16 mouse cellular contexts compared by ENCODE assay signal in genomic region chr17:9903313-9903712, GRCm38 (mm10).
DNase-seq lines count a peak whose midpoint lies in the region; ATAC-seq and TF ChIP-seq lines count a peak whose summit lies in the region.
"Had no signal": no experiment of that assay in that cellular context is flagged by ENCODE, and none has a peak within 500 bp of the region (broad histone marks: within the 10 kb centered on the region; RNA-seq: fewer than 3 reads in every experiment).

No protein-coding gene starts in this region.

- no peak overlapping the region for H3K9ac ChIP-seq in kidney, postnatal 0 days (ENCODE audit: low read depth, low read length)
- no peak overlapping the region for H3K9ac ChIP-seq in hindbrain, embryonic 12.5 days
- no peak overlapping the region for H3K9ac ChIP-seq in midbrain, embryonic 16.5 days (ENCODE audit: low read depth, low read length)
- H3K9ac ChIP-seq: limb, embryonic 15.5 days had no signal

- no peaks in the 10 kb centered on the region for H3K27me3 ChIP-seq in kidney, postnatal 0 days (ENCODE audit: insufficient read depth, low read length)
- H3K27me3 ChIP-seq in hindbrain, embryonic 12.5 days, result no peaks in the 10 kb centered on the region
- H3K27me3 ChIP-seq in midbrain, embryonic 16.5 days (ENCODE audit: control insufficient read depth, insufficient read depth, low read depth, low read length), result no peaks in the 10 kb centered on the region
- H3K27me3 ChIP-seq: limb, embryonic 15.5 days had no signal

- WGBS in kidney, postnatal 0 days, result 45% methylated on average over 4 of the region's 4 CpGs
- WGBS in hindbrain, embryonic 12.5 days, result 43% methylated on average over 4 of the region's 4 CpGs
- 40% methylated on average over 4 of the region's 4 CpGs for WGBS in midbrain, embryonic 16.5 days

- H3K4me3 ChIP-seq in kidney, postnatal 0 days (replicated peaks; ENCODE audit: low read depth, low read length), result no peak overlapping the region
- no peak overlapping the region for H3K4me3 ChIP-seq in hindbrain, embryonic 12.5 days
- H3K4me3 ChIP-seq in midbrain, embryonic 16.5 days (ENCODE audit: low read depth, low read length), result no peak overlapping the region
- H3K4me3 ChIP-seq: erythroblast, embryonic 14.5 days; limb, embryonic 15.5 days had no signal

- TF ChIP-seq CTCF in kidney, postnatal 0 days (IDR thresholded peaks at IDR 0.05; ENCODE audit: low read depth), result no peak

- H3K4me2 ChIP-seq in kidney, postnatal 0 days (ENCODE audit: low read length), result no peak overlapping the region
- no peak overlapping the region for H3K4me2 ChIP-seq in hindbrain, embryonic 12.5 days (replicated peaks)
- no peak overlapping the region for H3K4me2 ChIP-seq in midbrain, embryonic 16.5 days (ENCODE audit: low read length)
- H3K4me2 ChIP-seq: limb, embryonic 15.5 days had no signal

- no peak overlapping the region for H3K27ac ChIP-seq in kidney, postnatal 0 days
- H3K27ac ChIP-seq in hindbrain, embryonic 12.5 days, result peak overlapping the region; percentile 86; the same call in 1 of the 2 replicates
- peak overlapping the region; percentile 89; the same call in 1 of the 2 replicates for H3K27ac ChIP-seq in midbrain, embryonic 16.5 days (ENCODE audit: low read length)
- H3K27ac ChIP-seq: limb, embryonic 15.5 days had no signal

- peak; percentile 24 for DNase-seq in cerebellum, adult 11-12 months
- no peak for DNase-seq in cerebellum, postnatal 4 days (ENCODE audit: low spot score in 2 of 2)
- DNase-seq in kidney, postnatal 0 days (ENCODE audit: low spot score), result peak; percentile 56
- DNase-seq in kidney, postnatal 10 days, result no peak
- no peak for DNase-seq in heart, postnatal 4 days
- DNase-seq in thymus, postnatal 14 days, result no peak
- DNase-seq: cerebellum, postnatal 14 days; heart, postnatal 10 days; kidney, adult 9 months; layer of hippocampus, postnatal 36 days; lung, postnatal 4 days; right cerebral cortex, adult 18-20 months had no signal

- H3K36me3 ChIP-seq in kidney, postnatal 0 days (ENCODE audit: insufficient read depth, low read length), result no peaks in the 10 kb centered on the region
- no peaks in the 10 kb centered on the region for H3K36me3 ChIP-seq in hindbrain, embryonic 12.5 days
- no peaks in the 10 kb centered on the region for H3K36me3 ChIP-seq in midbrain, embryonic 16.5 days (ENCODE audit: control insufficient read depth, insufficient read depth, low read length)
- H3K36me3 ChIP-seq: limb, embryonic 15.5 days had no signal

- no peak for ATAC-seq in kidney, postnatal 0 days (replicated peaks; ENCODE audit: low FRiP score, low read depth)
- no peak for ATAC-seq in hindbrain, embryonic 12.5 days (ENCODE audit: low FRiP score)
- no peak for ATAC-seq in midbrain, embryonic 16.5 days

- no peaks in the 10 kb centered on the region for H3K9me3 ChIP-seq in kidney, postnatal 0 days (replicated peaks; ENCODE audit: low read length)
- no peaks in the 10 kb centered on the region for H3K9me3 ChIP-seq in hindbrain, embryonic 12.5 days (replicated peaks)
- H3K9me3 ChIP-seq in midbrain, embryonic 16.5 days (replicated peaks; ENCODE audit: control insufficient read depth, low read length, poor library complexity, severe bottlenecking), result no peaks in the 10 kb centered on the region
- H3K9me3 ChIP-seq: limb, embryonic 15.5 days had no signal

- H3K4me1 ChIP-seq in kidney, postnatal 0 days (replicated peaks; ENCODE audit: insufficient read depth, low read length), result peaks cover 15% of the 10 kb centered on the region
- H3K4me1 ChIP-seq in hindbrain, embryonic 12.5 days, result peaks cover 43% of the 10 kb centered on the region
- H3K4me1 ChIP-seq in midbrain, embryonic 16.5 days (ENCODE audit: control insufficient read depth, insufficient read depth, low read length), result peaks cover 25% of the 10 kb centered on the region

Comparison
In these comparisons a context has a peak if more than half of its experiments do, and no peak if none do; other contexts are left out.
1. DNase-seq: peak in cerebellum, adult 11-12 months (single experiment) and kidney, postnatal 0 days (single experiment); none in cerebellum, postnatal 4 days (0 of 2), kidney, postnatal 10 days (single experiment), heart, postnatal 4 days (single experiment) and thymus, postnatal 14 days (single experiment).